Mouse (Mus musculus) right cerebral cortex, postnatal 25 days (tissue): ENCODE measurements around the gene Klhl41.
A peak's percentile ranks its signal among the peaks of the same experiment; 100 is the strongest.
"Not testable (repeated sequence)": the region's sequence is repeated elsewhere in the genome, so short reads cannot be mapped to it uniquely, and the experiment has no call there.

Experiments used
- DNase-seq: peaks from one replicate; pipeline ENCODE4 v3.0.0; 2022

Klhl41 gene

DNA sequence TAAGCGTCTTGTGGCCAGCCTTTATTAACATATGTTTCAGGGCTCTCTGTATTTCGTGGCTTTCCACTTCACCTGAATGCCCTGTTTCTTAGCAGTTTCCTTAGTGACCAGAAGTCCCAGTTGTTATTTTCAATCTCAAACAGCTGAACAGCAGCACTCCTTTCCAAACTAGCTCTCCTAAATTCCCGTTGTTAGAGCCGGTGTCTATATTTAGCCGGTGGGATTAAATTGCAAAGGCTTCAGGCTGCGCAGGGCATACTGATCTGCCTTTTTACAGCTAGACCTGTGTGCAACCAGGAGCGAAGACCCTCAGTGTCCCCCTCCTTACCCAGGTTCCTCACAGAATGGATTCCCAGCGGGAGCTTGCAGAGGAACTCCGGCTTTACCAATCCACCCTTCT lies at the start of gene Klhl41:
Gene Klhl41 (plus strand): TSS at position 268 of the 400 bp plus-strand sequence.
- no peak for DNase-seq

DNA sequence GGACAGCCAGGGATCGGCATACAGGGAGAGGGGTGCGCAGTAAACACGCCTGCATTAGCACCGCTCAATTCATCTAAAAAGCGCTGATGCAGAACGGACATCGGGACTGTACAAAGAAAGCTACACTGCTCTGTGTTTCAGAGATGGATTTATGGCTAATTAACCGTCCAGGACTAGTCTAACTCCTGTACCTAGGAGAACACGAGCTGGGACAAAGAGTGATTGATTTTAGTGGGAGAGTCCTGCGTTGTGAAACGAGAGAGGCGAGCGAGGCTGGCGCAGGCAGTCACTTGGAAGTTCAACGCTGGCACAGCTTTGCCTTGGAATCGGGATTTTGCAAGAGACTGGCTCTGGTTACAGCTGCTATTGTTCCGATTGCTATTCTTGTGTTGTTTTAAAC lies 40.7 kb upstream of the Klhl41 start:
- no peak for DNase-seq

DNA sequence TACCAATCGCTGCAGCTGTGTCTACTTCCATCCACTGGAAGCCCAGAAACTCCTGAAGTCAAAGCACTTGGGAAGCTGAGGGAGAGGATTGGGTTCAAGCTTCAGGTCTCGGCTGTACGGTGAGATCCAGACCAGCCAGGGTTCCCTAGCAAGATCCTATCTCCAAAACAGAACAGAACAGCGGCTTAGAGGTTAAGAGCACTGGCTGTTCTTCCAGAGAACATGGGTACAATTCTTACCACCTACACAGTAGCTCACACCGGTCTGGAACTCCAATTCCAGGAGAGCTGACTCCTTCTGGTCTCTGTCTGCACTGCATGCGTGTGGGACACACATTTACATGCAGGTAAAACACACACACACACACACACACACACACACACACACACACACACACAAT lies 40.0 kb upstream of the Klhl41 start:
- DNase-seq: no peak

DNA sequence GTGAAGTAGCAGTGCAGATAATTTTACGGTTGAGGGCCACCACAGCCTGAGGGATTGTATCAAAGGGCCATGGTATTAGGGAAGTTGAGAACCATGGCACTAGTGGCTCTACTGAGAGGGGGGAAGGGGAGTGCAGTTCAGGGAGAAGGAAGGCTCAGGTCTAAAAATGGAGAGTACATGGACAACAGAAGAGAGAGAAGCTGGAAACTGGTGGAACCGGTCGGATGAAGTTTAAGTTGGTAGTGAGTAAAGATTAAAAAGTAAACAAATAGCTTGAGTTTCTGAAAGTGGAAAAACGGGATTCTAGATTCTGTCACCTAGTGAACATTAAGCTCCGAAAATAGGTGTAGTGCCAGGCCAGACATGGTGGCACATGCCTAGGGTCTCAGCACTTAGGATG lies 39.1 kb upstream of the Klhl41 start:
- DNase-seq: no peak

DNA sequence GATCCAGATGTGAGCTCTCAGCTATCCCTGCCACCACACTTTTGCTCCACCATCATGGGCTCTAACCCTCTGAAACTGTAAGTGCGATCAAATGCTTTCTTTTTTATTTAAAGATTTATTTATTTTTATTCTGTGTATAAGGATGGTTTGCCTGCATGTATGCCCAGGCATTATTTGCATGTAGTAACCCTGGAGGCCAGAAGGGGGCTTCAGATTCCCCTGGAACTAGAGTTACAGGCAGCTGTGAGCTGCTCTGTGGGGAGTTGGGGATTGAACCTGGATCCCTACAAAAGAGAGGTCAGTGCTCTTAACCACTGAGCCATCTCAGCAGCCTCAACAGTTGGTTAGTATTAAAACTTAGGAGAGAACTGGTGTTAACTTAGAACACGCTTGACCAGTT lies 38.5 kb upstream of the Klhl41 start:
- DNase-seq: no peak

DNA sequence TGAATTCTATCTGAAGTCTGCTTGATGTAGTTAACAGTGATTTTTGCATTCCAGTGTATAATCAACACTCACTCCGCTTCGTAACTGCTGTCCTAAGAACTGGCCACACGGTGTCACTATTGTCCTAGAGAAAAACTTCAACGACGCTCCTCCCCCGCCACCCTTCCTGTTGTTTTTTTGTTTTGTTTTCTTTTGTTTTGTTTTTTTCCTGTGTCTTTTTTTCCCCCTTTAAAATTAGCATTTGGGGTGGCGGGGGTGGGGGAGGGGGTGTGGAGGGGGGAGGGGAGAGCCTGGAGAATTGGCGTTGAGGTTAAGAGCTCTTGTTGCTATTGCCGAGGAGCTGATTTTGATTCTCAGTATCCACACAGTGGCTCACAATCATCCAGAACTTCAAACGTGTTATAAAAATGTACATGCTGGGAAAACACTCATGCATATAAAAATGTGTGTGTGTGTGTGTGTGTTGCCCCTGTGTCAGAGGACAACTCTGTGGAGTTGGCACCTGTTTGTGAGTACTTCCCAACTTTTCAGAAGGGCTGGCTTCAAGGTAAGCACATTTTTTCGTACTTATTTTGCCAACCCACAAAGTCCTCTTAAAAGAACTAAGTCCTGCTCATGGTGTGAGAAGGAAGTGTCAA lies 34.7 kb upstream of the Klhl41 start:
- DNase-seq: no peak

- no peak for DNase-seq
These were observed 34.1 kb upstream of the Klhl41 start for GRCm38 (mm10) chr2:69635807-69636206.

GRCm38 (mm10) chr2:69637989-69638388 lies 31.9 kb upstream of the Klhl41 start:
- DNase-seq: not testable (repeated sequence)

DNA sequence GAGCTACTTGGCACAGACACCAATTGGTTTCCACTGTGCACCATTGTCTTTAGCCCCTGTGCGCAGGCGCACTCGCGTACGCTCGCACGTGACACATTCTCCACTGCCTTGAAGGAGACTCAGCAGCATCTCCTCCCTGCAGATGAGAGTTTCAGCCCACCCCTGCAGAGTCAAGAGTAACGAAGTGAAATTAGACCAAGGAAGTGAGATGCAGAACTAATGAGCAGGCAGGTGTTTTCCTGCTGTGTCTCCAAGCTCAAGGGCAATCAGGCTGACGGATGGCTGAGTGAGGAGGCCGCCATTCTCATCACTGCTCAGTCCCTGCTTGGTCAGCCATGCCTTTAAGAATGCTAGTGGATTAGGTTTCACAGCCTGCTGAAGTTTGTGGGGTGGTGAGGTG lies 29.8 kb upstream of the Klhl41 start:
- no peak for DNase-seq

GRCm38 (mm10) chr2:69644968-69645617 lies 24.8 kb upstream of the Klhl41 start:
- DNase-seq: no peak

- DNase-seq: peak; percentile 94
These were observed 23.0 kb upstream of the Klhl41 start, which contains the start of gene Bbs5 for GRCm38 (mm10) chr2:69646726-69647490. Gene Bbs5 (plus strand): TSS chr2:69647171.

GRCm38 (mm10) chr2:69649716-69650115 lies 20.2 kb upstream of the Klhl41 start:
- DNase-seq: no peak

- DNase-seq: no peak
These were observed 10.6 kb upstream of the Klhl41 start for GRCm38 (mm10) chr2:69659326-69659725.

GRCm38 (mm10) chr2:69663827-69664476 lies 6.0 kb upstream of the Klhl41 start:
- no peak for DNase-seq

GRCm38 (mm10) chr2:69667656-69668055 lies 2.3 kb upstream of the Klhl41 start:
- no peak for DNase-seq

DNA sequence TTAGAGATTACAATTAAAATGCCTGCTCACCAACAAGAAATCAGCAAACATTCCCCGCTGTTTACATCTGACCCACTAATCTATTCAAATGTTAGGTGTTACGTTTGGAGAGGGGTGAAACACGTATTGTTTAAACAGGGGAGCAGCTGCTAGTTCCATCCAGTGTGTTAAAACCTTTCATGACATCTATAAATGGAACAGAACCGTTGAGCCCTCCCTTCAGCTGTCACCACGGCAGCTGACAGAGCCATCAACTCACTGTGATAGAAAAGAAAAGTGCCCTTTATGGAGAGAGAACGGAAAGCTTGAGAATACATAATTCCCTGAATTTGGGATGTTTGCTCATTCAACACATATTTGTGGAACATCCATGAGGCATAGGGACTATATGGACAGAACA lies 1.5 kb upstream of the Klhl41 start:
- no peak for DNase-seq

- no peak for DNase-seq
These were observed 3.8 kb downstream of the Klhl41 start for GRCm38 (mm10) chr2:69673723-69674122.

DNA sequence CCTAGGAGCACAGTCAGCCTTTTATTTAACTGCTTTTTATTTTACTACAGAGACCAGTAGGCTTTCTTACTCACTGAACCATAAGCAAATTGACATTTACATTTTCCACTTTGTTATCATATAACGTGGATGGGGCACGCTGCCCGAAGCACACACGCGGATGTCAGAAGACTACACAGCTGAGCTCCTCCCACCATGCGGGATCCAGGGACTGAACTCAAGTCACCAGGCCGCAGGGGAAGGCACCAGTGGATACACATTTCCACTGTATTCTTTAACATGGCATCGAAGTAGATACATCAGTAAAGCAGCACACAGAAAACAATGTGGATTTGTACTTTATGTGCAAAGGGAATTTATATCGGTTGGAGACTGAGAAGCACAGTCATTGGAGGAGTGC lies 5.3 kb downstream of the Klhl41 start:
- no peak for DNase-seq

DNA sequence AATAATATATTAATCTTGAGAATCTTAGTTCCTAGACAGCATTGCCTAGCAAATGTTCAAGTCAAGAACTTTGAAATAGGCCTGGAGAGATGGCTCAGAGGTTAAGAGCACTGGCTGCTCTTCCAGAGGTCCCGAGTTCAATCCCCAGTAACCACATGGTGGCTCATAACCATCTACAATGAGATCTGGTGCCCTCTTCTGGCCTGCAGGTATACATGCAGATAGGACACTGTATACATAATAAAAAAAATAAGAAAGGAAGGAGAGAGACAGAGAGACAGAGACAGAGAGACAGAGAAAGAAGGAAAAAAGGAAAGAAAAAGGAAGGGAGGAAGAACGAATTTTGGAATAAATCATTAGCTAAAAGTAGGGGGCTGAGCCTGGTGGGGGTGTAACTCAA lies 6.8 kb downstream of the Klhl41 start:
- DNase-seq: no peak

- DNase-seq: not testable (repeated sequence)
These were observed 7.3 kb downstream of the Klhl41 start for GRCm38 (mm10) chr2:69677215-69677614.

DNA sequence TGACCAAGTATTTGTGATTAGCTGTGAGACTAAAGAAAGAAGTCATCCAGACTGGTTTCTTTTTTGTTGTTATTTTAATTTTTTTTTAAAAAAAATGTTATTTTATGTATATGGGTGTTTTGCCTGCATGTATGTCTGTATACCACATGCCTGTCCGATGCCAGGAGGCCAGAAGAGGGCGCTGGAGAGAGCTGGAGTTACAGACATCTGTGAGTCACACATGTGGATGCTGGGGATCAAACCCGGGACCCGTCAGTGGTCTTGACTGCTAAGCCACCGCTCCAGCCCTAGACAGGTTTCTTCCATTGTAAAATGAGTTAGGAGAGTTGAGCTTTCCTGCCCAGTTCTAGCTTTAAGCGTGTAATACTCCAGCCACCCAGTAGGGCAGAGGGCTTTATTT lies 10.1 kb downstream of the Klhl41 start:
- no peak for DNase-seq

GRCm38 (mm10) chr2:69681931-69682330 lies 12.0 kb downstream of the Klhl41 start:
- DNase-seq: no peak

GRCm38 (mm10) chr2:69683036-69683805 lies 13.3 kb downstream of the Klhl41 start:
- DNase-seq: no peak
